Mouse (Mus musculus): ENCODE data around the gene Cirbp.

DNA sequence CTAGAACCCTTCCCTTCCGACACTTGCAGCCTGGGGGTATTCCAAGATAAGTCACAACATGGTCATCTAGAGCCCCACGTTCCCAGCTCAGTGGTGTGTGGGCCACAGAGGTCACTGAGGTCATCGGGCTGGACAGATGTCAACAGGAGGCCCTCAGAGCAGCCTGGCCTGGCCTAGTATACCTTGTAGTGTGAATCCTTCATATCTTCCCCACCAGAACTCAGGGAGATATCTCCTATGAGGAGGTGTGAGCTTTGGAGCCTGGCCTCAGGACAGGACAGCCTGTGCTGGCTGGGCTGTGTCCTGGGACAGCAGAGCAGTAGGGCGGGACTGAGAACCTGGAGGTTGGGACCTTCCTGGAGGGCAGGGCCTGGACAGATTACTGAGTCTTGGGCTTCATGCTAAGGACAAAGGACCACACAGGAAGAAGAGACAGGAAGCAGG, 19.2 kb upstream of the Cirbp start:
- no peak for TF ChIP-seq POLR2A (IDR thresholded peaks at IDR 0.05; ENCODE audit: borderline replicate concordance, extremely low read depth, low read depth, low read length)
- no peak for TF ChIP-seq CTCF (IDR thresholded peaks at IDR 0.05; ENCODE audit: insufficient read depth, low read length)
